Mouse (Mus musculus): Measurements from ENCODE around the gene Cast. TPM values are rescaled to one million over a fixed set of nuclear protein-coding genes. Genes with fewer than 3 reads are reported as not detected.
A peak's percentile ranks its signal among the peaks of the same experiment; 100 is the strongest.

Gene Cast
- polyA plus RNA-seq, 1 experiment from 2014 or later, result 42.5 TPM

GRCm38 (mm10) chr13:74743219-74743618, 65.4 kb downstream of the Cast start:
- no peaks in the 10 kb centered on the region for H3K27me3 ChIP-seq (replicated peaks; ENCODE audit: control insufficient read depth, insufficient read depth, low read length)
- DNase-seq (ENCODE audit: low spot score) (peak; percentile 24), ATAC-seq (ENCODE audit: low read depth) (no peak)
- no peak overlapping the region for H3K4me3 ChIP-seq (ENCODE audit: low read depth, low read length)
- no peak overlapping the region for H3K9ac ChIP-seq (ENCODE audit: low read depth, low read length)
- no peak overlapping the region for H3K4me2 ChIP-seq (ENCODE audit: low read depth, low read length)
- peaks cover 26% of the 10 kb centered on the region for H3K36me3 ChIP-seq (ENCODE audit: control insufficient read depth, insufficient read depth, low read length)
- no peaks in the 10 kb centered on the region for H3K4me1 ChIP-seq (ENCODE audit: control insufficient read depth, insufficient read depth, low read length)
- H3K9me3 ChIP-seq (ENCODE audit: control insufficient read depth, low read length), result no peaks in the 10 kb centered on the region
- H3K27ac ChIP-seq (replicated peaks; ENCODE audit: low read depth, low read length), result no peak overlapping the region
- 45% methylated on average over 5 of the region's 5 CpGs for WGBS

GRCm38 (mm10) chr13:74736396-74736795, 72.2 kb downstream of the Cast start:
- Histone ChIP-seq H3K4me1 (ENCODE audit: control insufficient read depth, insufficient read depth, low read length) (no peaks in the 10 kb centered on the region), H3K27ac (replicated peaks; ENCODE audit: low read depth, low read length) (no peak overlapping the region), H3K4me3 (ENCODE audit: low read depth, low read length) (no peak overlapping the region), H3K9ac (ENCODE audit: low read depth, low read length) (no peak overlapping the region), H3K4me2 (ENCODE audit: low read depth, low read length) (no peak overlapping the region), H3K9me3 (ENCODE audit: control insufficient read depth, low read length) (no peaks in the 10 kb centered on the region), H3K27me3 (replicated peaks; ENCODE audit: control insufficient read depth, insufficient read depth, low read length) (no peaks in the 10 kb centered on the region), H3K36me3 (ENCODE audit: control insufficient read depth, insufficient read depth, low read length) (peaks cover 38% of the 10 kb centered on the region)
- ATAC-seq (ENCODE audit: low read depth), result no peak
- WGBS, result 75% methylated on average over 2 of the region's 2 CpGs
- no peak for DNase-seq (ENCODE audit: low spot score)

GRCm38 (mm10) chr13:74735834-74736233, 72.8 kb downstream of the Cast start:
- H3K4me2 ChIP-seq (ENCODE audit: low read depth, low read length), result no peak overlapping the region
- no peaks in the 10 kb centered on the region for H3K9me3 ChIP-seq (ENCODE audit: control insufficient read depth, low read length)
- ATAC-seq (ENCODE audit: low read depth) (no peak), DNase-seq (ENCODE audit: low spot score) (no peak)
- no peak overlapping the region for H3K27ac ChIP-seq (replicated peaks; ENCODE audit: low read depth, low read length)
- peaks cover 39% of the 10 kb centered on the region for H3K36me3 ChIP-seq (ENCODE audit: control insufficient read depth, insufficient read depth, low read length)
- H3K27me3 ChIP-seq (replicated peaks; ENCODE audit: control insufficient read depth, insufficient read depth, low read length), result no peaks in the 10 kb centered on the region
- WGBS, result 86% methylated on average over 5 of the region's 5 CpGs
- H3K9ac ChIP-seq (ENCODE audit: low read depth, low read length), result no peak overlapping the region
- H3K4me1 ChIP-seq (ENCODE audit: control insufficient read depth, insufficient read depth, low read length), result no peaks in the 10 kb centered on the region
- no peak overlapping the region for H3K4me3 ChIP-seq (ENCODE audit: low read depth, low read length)

GRCm38 (mm10) chr13:74733726-74734125, 74.9 kb downstream of the Cast start:
- ATAC-seq (ENCODE audit: low read depth), result no peak
- WGBS, result 97% methylated on average over 4 of the region's 4 CpGs
- H3K9ac ChIP-seq (ENCODE audit: low read depth, low read length), result no peak overlapping the region
- H3K9me3 ChIP-seq (ENCODE audit: control insufficient read depth, low read length), result no peaks in the 10 kb centered on the region
- no peak overlapping the region for H3K4me3 ChIP-seq (ENCODE audit: low read depth, low read length)
- H3K36me3 ChIP-seq (ENCODE audit: control insufficient read depth, insufficient read depth, low read length), result peaks cover 42% of the 10 kb centered on the region
- no peak for DNase-seq (ENCODE audit: low spot score)
- no peak overlapping the region for H3K27ac ChIP-seq (replicated peaks; ENCODE audit: low read depth, low read length)
- H3K4me2 ChIP-seq (ENCODE audit: low read depth, low read length), result no peak overlapping the region
- no peaks in the 10 kb centered on the region for H3K4me1 ChIP-seq (ENCODE audit: control insufficient read depth, insufficient read depth, low read length)
- H3K27me3 ChIP-seq (replicated peaks; ENCODE audit: control insufficient read depth, insufficient read depth, low read length), result no peaks in the 10 kb centered on the region

- Histone ChIP-seq H3K4me3 (ENCODE audit: low read depth, low read length) (no peak overlapping the region), H3K27me3 (replicated peaks; ENCODE audit: control insufficient read depth, insufficient read depth, low read length) (no peaks in the 10 kb centered on the region), H3K4me1 (ENCODE audit: control insufficient read depth, insufficient read depth, low read length) (no peaks in the 10 kb centered on the region), H3K27ac (replicated peaks; ENCODE audit: low read depth, low read length) (no peak overlapping the region), H3K36me3 (ENCODE audit: control insufficient read depth, insufficient read depth, low read length) (peaks cover 26% of the 10 kb centered on the region), H3K9me3 (ENCODE audit: control insufficient read depth, low read length) (no peaks in the 10 kb centered on the region), H3K4me2 (ENCODE audit: low read depth, low read length) (no peak overlapping the region), H3K9ac (ENCODE audit: low read depth, low read length) (no peak overlapping the region)
- DNase-seq (ENCODE audit: low spot score) (no peak), ATAC-seq (ENCODE audit: low read depth) (no peak)
- WGBS, result 78% methylated on average over 2 of the region's 2 CpGs
These were observed 89.6 kb downstream of the Cast start for GRCm38 (mm10) chr13:74719002-74719401.

- no peak overlapping the region for H3K4me2 ChIP-seq (ENCODE audit: low read depth, low read length)
These were observed 112.4 kb downstream of the Cast start for GRCm38 (mm10) chr13:74696225-74696624.

GRCm38 (mm10) chr13:74695497-74696193, 113.0 kb downstream of the Cast start:
- H3K9me3 ChIP-seq (ENCODE audit: control insufficient read depth, low read length), result no peaks in the 10 kb centered on the region
- peaks cover 8% of the 10 kb centered on the region; the same call in 1 of the 2 replicates for H3K36me3 ChIP-seq (ENCODE audit: control insufficient read depth, insufficient read depth, low read length)
- no peak overlapping the region for H3K4me3 ChIP-seq (ENCODE audit: low read depth, low read length)
- no peaks in the 10 kb centered on the region for H3K27me3 ChIP-seq (replicated peaks; ENCODE audit: control insufficient read depth, insufficient read depth, low read length)
- no peak for ATAC-seq (ENCODE audit: low read depth)
- DNase-seq (ENCODE audit: low spot score), result no peak
- no peaks in the 10 kb centered on the region for H3K4me1 ChIP-seq (ENCODE audit: control insufficient read depth, insufficient read depth, low read length)
- 82% methylated on average over 5 of the region's 5 CpGs for WGBS
- no peak overlapping the region for H3K9ac ChIP-seq (ENCODE audit: low read depth, low read length)
- no peak overlapping the region for H3K27ac ChIP-seq (replicated peaks; ENCODE audit: low read depth, low read length)
- H3K4me2 ChIP-seq (ENCODE audit: low read depth, low read length), result no peak overlapping the region

More at GRCm38 (mm10) chr13:74696225-74696624, 112.4 kb downstream of the Cast start:
- Histone ChIP-seq H3K27ac (replicated peaks; ENCODE audit: low read depth, low read length) (no peak overlapping the region), H3K27me3 (replicated peaks; ENCODE audit: control insufficient read depth, insufficient read depth, low read length) (no peaks in the 10 kb centered on the region), H3K4me3 (ENCODE audit: low read depth, low read length) (no peak overlapping the region), H3K36me3 (ENCODE audit: control insufficient read depth, insufficient read depth, low read length) (peaks cover 8% of the 10 kb centered on the region), H3K9me3 (ENCODE audit: control insufficient read depth, low read length) (no peaks in the 10 kb centered on the region), H3K9ac (ENCODE audit: low read depth, low read length) (no peak overlapping the region), H3K4me1 (ENCODE audit: control insufficient read depth, insufficient read depth, low read length) (no peaks in the 10 kb centered on the region)
- WGBS, result 56% methylated on average over 3 of the region's 3 CpGs
- DNase-seq (ENCODE audit: low spot score) (no peak), ATAC-seq (ENCODE audit: low read depth) (no peak)
